Mouse (Mus musculus) liver, embryonic 13.5 days (tissue): ENCODE measurements around the gene Suds3. TPM values are rescaled to one million over a fixed set of nuclear protein-coding genes. Genes with fewer than 3 reads are reported as not detected.
A peak's percentile ranks its signal among the peaks of the same experiment; 100 is the strongest.

ENCODE experiments used
- ATAC-seq: fragments of 200-750 bp; cut with Nextera tagmentation; 2 replicates; pipeline ENCODE4 v1.8.0; 2017; ENCODE audit warnings: low read depth, mild to moderate bottlenecking, moderate number of reproducible peaks, moderate library complexity
- DNase-seq: peaks from one replicate; pipeline ENCODE4 v3.0.0; 2022
- H3K27ac ChIP-seq: fragments of 300-500 bp; sonication (generic); 2 replicates; pipeline ENCODE4 v1.5.1; 2015; ENCODE audit warnings: moderate library complexity, mild to moderate bottlenecking, inconsistent platforms
- H3K27me3 ChIP-seq: fragments of 300-500 bp; sonication (generic); 2 replicates; pipeline ENCODE4 v1.6.1; 2015; ENCODE audit warnings: mild to moderate bottlenecking, inconsistent platforms
- H3K36me3 ChIP-seq: fragments of 300-500 bp; sonication (generic); 2 replicates; pipeline ENCODE4 v1.6.1; 2015; ENCODE audit warnings: mild to moderate bottlenecking, inconsistent platforms
- H3K4me1 ChIP-seq: fragments of 300-500 bp; sonication (generic); replicated peaks from 2 replicates; pipeline ENCODE4 v1.6.1; 2015; ENCODE audit warnings: inconsistent platforms
- H3K4me2 ChIP-seq: fragments of 300-500 bp; sonication (generic); 2 replicates; pipeline ENCODE4 v1.6.1; 2015; ENCODE audit warnings: inconsistent platforms, mild to moderate bottlenecking, moderate library complexity
- H3K4me3 ChIP-seq: fragments of 300-500 bp; sonication (generic); replicated peaks from 2 replicates; pipeline ENCODE4 v1.5.1; 2015; ENCODE audit warnings: mild to moderate bottlenecking, inconsistent platforms
- H3K9ac ChIP-seq: fragments of 300-500 bp; sonication (generic); 2 replicates; pipeline ENCODE4 v1.6.1; 2015; ENCODE audit warnings: mild to moderate bottlenecking, inconsistent platforms
- H3K9me3 ChIP-seq: fragments of 300-500 bp; sonication (generic); replicated peaks from 2 replicates; pipeline ENCODE4 v1.6.1; 2016; ENCODE audit warnings: inconsistent platforms
- WGBS: fragments of 180-500 bp; shearing (Covaris S2); methylation state at CpG from one replicate; pipeline ENCODE4 v1.1.7; 2015; ENCODE audit not compliant: insufficient replicate concordance; 5-methylcytosine and 5-hydroxymethylcytosine counted together
- polyA plus RNA-seq: library from polyadenylated mRNA; unstranded; fragments of >200 nt; fragmentation: Nextera tagmentation; extraction: Ambion mirVana; gene quantifications from 2 replicates; pipeline ENCODE4 v1.2.1, GENCODE M21; 2015

Suds3 gene
- polyA plus RNA-seq, 1 experiment from 2014 or later: 38.1 TPM

DNA sequence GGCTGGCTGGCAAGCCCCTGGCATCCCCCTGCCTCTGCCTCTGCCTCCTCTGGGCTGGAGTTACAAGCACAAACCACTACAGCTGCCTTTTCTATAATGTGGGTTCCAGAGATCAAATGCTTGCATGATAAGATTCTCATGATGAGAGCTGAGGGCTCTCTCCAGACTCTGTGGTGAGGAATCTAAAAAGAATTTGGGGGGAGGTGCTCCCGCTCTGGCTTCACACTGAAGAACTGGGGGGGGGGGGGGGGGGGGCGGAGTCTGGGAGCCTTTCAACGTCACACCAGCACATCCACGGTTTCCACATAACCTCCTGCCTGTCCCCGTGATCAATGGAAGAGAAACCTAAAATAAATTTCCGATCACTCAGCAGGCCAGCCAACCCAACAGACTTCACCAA is 26.1 kb downstream of the Suds3 start:
- ATAC-seq: no peak
- 0 out of 2 replicates have a peak, but pooled peaks cover 7% of the 10 kb centered on the region for H3K27me3 ChIP-seq
- H3K4me2 ChIP-seq: no peak overlapping the region
- H3K27ac ChIP-seq: no peak overlapping the region
- no peak for DNase-seq
- 19% methylated on average over 6 of the region's 6 CpGs for whole genome bisulfite sequencing
- H3K9me3 ChIP-seq: no peaks in the 10 kb centered on the region
- no peak overlapping the region for H3K9ac ChIP-seq
- peaks cover 8% of the 10 kb centered on the region; the same call in 1 of the 2 replicates for H3K4me1 ChIP-seq
- no peak overlapping the region for H3K4me3 ChIP-seq
- peaks cover 37% of the 10 kb centered on the region for H3K36me3 ChIP-seq

- Histone ChIP-seq H3K27ac (no peak overlapping the region), H3K36me3 (peaks cover 30% of the 10 kb centered on the region), H3K9me3 (no peaks in the 10 kb centered on the region), H3K4me1 (peaks cover 8% of the 10 kb centered on the region; the same call in 1 of the 2 replicates), H3K27me3 (0 out of 2 replicates have a peak, but pooled peaks cover 7% of the 10 kb centered on the region), H3K9ac (no peak overlapping the region), H3K4me2 (no peak overlapping the region), H3K4me3 (no peak overlapping the region)
- DNase-seq (no peak), ATAC-seq (no peak)
- 22% methylated on average over 3 of the region's 3 CpGs for WGBS
Measured at GRCm38 (mm10) chr5:117089147-117089546, 26.8 kb downstream of the Suds3 start.

DNA sequence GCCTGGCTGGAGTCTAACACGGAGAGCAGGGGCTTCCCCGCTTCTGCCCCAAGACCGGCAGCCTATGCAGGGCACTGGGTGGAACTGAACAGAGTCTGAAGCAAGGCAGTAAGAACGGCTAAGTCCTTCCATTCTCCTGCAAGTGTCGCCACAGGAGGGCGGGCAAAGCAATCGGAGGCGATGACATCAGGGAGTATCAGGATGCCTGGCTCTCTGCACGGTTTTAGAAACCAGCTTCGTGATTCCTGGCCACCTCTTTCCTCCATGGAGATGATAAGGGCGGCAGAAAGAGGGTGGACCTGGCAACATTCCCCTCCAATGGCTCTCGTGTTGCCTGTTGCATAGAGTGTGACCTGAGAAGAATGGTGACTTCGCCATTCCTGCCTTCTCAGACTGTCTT is 28.2 kb downstream of the Suds3 start:
- ATAC-seq (no peak), DNase-seq (no peak)
- H3K4me1 ChIP-seq: peaks cover 8% of the 10 kb centered on the region; the same call in 1 of the 2 replicates
- peak overlapping the region; percentile 3; the same call in 1 of the 2 replicates for H3K4me2 ChIP-seq
- peaks cover 18% of the 10 kb centered on the region for H3K36me3 ChIP-seq
- 0 out of 2 replicates have a peak, but pooled peaks cover 7% of the 10 kb centered on the region for H3K27me3 ChIP-seq
- H3K4me3 ChIP-seq: no peak overlapping the region
- no peak overlapping the region for H3K9ac ChIP-seq
- H3K27ac ChIP-seq: no peak overlapping the region
- H3K9me3 ChIP-seq: no peaks in the 10 kb centered on the region
- WGBS: 10% methylated on average over 13 of the region's 13 CpGs

DNA sequence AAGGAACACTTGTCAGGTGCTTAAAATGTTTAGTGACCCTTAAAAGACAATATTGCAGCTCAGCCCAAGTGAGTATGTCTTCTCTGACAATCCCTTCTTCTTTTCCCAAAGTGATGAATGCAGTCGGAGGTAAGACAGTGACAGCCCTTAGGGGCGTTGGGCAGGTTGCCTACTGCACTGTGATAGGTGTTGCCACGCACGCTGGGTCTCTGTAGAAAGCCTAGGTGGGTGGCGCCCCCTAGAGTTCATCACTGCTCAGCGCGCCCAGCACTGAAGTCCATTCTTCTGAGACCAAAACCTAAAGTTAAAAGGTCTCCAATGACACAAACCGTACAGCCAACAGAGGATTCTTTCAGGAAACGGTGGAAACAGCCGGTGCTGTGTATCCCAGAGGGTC is 46.4 kb downstream of the Suds3 start:
- Histone ChIP-seq H3K27ac (no peak overlapping the region), H3K4me3 (no peak overlapping the region), H3K36me3 (no peaks in the 10 kb centered on the region), H3K27me3 (no peaks in the 10 kb centered on the region), H3K4me2 (no peak overlapping the region), H3K4me1 (no peaks in the 10 kb centered on the region), H3K9ac (no peak overlapping the region), H3K9me3 (no peaks in the 10 kb centered on the region)
- WGBS: 16% methylated on average over 10 of the region's 10 CpGs
- ATAC-seq (no peak), DNase-seq (no peak)

DNA sequence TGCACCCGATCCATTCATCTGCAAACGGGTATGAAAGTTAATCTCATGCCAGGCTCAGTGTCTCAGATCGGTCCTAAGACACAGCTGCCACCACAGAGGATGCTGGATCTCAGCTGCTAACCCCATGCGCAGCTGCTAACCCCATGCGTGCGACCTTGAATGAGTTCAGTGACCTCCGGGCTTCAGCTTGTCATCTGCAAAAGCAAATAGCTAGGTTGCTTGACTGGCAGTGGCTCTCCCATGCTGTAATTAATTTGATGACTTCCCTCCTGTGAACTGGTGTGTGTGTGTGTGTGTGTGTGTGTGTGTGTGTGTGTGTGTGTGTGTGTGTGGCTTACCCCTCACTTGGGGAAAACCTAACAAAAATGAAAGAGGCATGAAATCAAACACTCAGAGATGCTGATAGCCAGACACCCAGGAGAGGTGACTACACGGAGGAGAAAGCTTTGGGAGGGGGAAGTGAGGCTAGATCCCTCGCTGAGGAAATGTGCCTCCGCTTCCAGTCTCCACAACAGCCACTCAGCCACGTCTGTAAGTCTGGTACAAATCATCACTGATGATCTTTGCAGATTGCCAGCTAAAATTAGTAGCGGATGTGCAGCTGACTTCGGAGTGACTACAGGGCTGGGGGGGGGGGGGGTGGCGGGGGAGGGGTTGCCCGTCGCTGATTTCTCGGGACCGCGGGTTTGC is 47.0 kb downstream of the Suds3 start:
- no peak overlapping the region for H3K4me2 ChIP-seq
- DNase-seq: no peak
- H3K27me3 ChIP-seq: no peaks in the 10 kb centered on the region
- no peaks in the 10 kb centered on the region for H3K9me3 ChIP-seq
- H3K36me3 ChIP-seq: no peaks in the 10 kb centered on the region
- 37% methylated on average over 19 of the region's 19 CpGs for WGBS
- H3K27ac ChIP-seq: no peak overlapping the region
- no peaks in the 10 kb centered on the region for H3K4me1 ChIP-seq
- no peak overlapping the region for H3K4me3 ChIP-seq
- ATAC-seq: no peak
- H3K9ac ChIP-seq: no peak overlapping the region

GRCm38 (mm10) chr5:117068181-117068580 is 47.7 kb downstream of the Suds3 start:
- H3K4me3 ChIP-seq: no peak overlapping the region
- H3K9ac ChIP-seq: no peak overlapping the region
- no peaks in the 10 kb centered on the region for H3K27me3 ChIP-seq
- H3K9me3 ChIP-seq: no peaks in the 10 kb centered on the region
- ATAC-seq (no peak), DNase-seq (no peak)
- no peak overlapping the region for H3K4me2 ChIP-seq
- 67% methylated on average over 13 of the region's 13 CpGs for WGBS
- no peak overlapping the region for H3K27ac ChIP-seq
- H3K36me3 ChIP-seq: no peaks in the 10 kb centered on the region
- no peaks in the 10 kb centered on the region for H3K4me1 ChIP-seq

DNA sequence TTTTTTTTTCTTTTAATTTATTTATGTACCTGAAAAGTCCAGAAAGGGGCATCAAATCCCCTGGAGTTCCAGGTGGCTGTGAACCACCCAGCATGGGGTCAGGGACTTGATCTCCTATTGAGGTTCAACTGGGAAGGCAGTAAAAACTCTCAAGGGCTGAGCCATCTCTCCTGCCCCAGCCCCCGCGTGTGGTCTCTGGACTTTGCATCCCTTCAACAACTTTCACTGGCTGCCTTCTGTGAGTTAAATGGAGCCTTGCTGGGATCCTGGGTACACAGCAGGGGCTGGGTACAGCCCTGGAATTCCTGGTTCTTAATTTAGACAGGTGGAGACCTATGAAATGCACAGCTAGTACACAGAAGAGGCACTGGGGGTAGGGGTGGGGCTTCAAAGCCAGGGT is 54.7 kb downstream of the Suds3 start:
- Histone ChIP-seq H3K4me1 (no peaks in the 10 kb centered on the region), H3K9me3 (no peaks in the 10 kb centered on the region), H3K36me3 (no peaks in the 10 kb centered on the region), H3K27me3 (no peaks in the 10 kb centered on the region), H3K9ac (no peak overlapping the region), H3K27ac (no peak overlapping the region), H3K4me3 (no peak overlapping the region), H3K4me2 (no peak overlapping the region)
- 48% methylated on average over 2 of the region's 2 CpGs for WGBS
- no peak for ATAC-seq
- DNase-seq: no peak

DNA sequence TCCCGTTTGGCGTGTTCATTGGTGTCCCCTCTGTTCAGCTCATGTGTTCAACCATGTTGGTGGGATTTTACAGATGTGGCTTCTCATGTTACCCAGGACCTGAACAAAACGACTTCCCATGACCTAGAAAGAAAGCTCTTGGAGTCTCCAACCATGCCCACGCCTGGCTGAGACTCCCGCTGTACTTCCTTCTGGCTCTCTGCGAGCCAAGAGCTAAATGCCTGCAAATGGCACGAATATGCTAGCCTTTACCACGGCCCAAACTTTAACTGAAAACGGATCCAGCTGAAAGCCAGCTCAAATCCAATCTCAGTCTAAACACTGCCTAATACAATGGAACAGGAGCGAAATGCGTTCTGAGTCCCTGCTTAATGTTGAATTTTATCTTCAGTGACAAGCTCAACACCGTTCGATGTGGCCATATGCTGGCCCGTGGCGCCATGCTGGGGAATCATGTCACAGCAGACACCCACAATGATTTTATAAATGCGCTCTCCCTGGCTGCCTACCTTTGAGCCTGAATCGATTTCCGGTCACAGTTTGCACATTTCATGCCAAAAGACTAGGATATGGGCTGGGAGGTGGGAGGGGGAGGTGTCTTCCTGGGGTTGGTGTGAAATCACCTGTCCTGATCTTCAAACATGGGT is 55.3 kb downstream of the Suds3 start:
- H3K27ac ChIP-seq: no peak overlapping the region
- H3K36me3 ChIP-seq: no peaks in the 10 kb centered on the region
- WGBS: 66% methylated on average over 18 of the region's 18 CpGs
- no peak overlapping the region for H3K9ac ChIP-seq
- no peaks in the 10 kb centered on the region for H3K9me3 ChIP-seq
- H3K4me2 ChIP-seq: no peak overlapping the region
- ATAC-seq (no peak), DNase-seq (no peak)
- H3K4me3 ChIP-seq: no peak overlapping the region
- H3K27me3 ChIP-seq: no peaks in the 10 kb centered on the region
- H3K4me1 ChIP-seq: no peaks in the 10 kb centered on the region

DNA sequence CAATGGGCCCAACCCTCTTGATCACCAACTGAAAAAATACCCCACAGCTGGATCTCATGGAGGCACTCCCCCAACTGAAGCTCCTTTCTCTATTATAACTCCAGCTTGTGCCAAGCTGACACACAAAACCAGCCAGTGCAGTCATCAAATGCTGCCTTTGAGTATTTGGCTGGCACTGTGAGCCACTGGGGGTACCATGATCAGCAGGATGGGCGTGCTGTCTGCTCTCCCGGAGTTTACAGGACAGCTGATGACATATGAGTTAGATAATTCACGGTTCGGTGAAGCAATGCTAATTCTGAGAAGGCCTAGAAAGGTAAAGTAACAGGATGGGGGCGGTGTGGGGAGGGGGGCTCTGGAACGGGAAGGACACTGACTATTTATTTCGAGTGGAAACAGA is 66.0 kb downstream of the Suds3 start:
- WGBS: 68% methylated on average over 7 of the region's 7 CpGs
- H3K9me3 ChIP-seq: 0 out of 2 replicates have a peak, but pooled peaks cover 9% of the 10 kb centered on the region
- H3K27ac ChIP-seq: no peak overlapping the region
- DNase-seq: no peak
- no peak for ATAC-seq
- no peak overlapping the region for H3K4me2 ChIP-seq
- H3K4me3 ChIP-seq: no peak overlapping the region
- H3K4me1 ChIP-seq: no peaks in the 10 kb centered on the region
- no peaks in the 10 kb centered on the region for H3K36me3 ChIP-seq
- H3K27me3 ChIP-seq: no peaks in the 10 kb centered on the region
- no peak overlapping the region for H3K9ac ChIP-seq

DNA sequence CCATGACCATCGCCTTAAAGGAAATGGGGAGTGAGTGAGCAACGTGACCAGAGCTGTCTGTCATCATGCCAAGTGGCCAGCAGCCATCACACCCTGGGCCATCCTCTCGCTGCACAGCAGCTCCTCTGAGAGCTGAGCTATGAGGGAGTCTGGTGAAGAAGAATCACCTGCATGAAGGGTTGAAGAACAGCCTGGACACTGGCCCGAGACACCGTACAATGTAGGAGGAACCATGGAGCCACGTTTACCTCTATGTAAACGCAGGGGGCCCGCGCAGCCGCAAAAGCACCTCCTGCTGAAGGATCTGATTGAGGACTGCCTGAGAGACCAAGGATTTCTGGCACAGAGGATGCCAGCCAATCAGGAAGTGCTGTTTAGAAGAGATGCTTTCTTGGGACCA is 70.8 kb downstream of the Suds3 start:
- H3K27ac ChIP-seq: no peak overlapping the region
- DNase-seq: no peak
- H3K9ac ChIP-seq: no peak overlapping the region
- no peaks in the 10 kb centered on the region for H3K4me1 ChIP-seq
- no peak overlapping the region for H3K4me3 ChIP-seq
- 56% methylated on average over 10 of the region's 10 CpGs for WGBS
- ATAC-seq: no peak
- H3K27me3 ChIP-seq: no peaks in the 10 kb centered on the region
- peaks cover 6% of the 10 kb centered on the region; the same call in 1 of the 2 replicates for H3K9me3 ChIP-seq
- H3K36me3 ChIP-seq: no peaks in the 10 kb centered on the region
- H3K4me2 ChIP-seq: no peak overlapping the region

DNA sequence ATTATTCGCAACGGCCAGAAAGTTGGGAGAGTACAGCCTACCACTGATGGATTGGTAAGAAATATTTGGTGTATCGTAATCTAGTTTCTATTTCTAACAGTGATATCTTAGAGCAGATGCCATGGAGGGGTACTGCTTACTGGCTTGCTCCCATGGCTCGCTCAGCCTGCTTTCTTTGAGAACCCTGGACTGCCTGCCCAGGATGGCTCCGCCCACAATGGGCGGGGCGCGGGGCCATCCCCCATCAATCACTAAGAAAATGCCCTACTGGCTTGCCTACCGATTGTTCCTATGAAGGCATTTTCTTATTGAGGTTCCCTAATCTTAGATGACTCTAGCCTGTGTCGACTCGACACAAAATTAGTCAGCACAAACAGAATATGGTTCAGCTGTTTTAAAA is 73.3 kb downstream of the Suds3 start:
- Histone ChIP-seq H3K4me1 (no peaks in the 10 kb centered on the region), H3K9ac (no peak overlapping the region), H3K27ac (no peak overlapping the region), H3K9me3 (no peaks in the 10 kb centered on the region; the same call in 1 of the 2 replicates), H3K4me3 (no peak overlapping the region), H3K36me3 (no peaks in the 10 kb centered on the region), H3K27me3 (no peaks in the 10 kb centered on the region), H3K4me2 (no peak overlapping the region)
- DNase-seq (no peak), ATAC-seq (no peak)
- 52% methylated on average over 11 of the region's 11 CpGs for WGBS
